Mouse (Mus musculus) cerebellum, postnatal 25 days (tissue): Measurements from ENCODE around the gene Oit3.
"Not testable (repeated sequence)": the region's sequence is repeated elsewhere in the genome, so short reads cannot be mapped to it uniquely, and the experiment has no call there.

Experiments
- DNase-seq, 2 experiments: peaks; one replicate each; pipeline ENCODE4 v3.0.0; 2021; ENCODE audit warnings: mixed read lengths in 2 of 2

Oit3 gene

DNA sequence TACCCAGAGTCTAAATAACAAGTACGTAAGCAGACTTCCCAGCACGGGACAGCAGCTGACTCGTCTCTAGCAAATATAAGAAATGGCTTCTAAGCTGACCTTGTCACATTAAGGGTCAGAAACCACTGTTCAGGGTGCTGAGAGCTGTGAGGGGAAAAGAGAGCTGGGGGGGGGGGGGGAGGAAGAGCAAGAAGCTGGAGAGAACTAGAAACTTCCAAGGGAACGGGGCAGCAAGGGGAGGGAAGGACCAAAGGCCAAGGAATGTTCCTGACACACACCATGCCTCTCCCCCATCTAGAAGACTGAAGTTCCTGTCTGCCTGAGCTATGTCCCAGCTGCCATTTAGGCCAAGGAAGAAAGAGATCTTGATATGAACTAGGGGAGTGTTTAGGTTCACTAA lies 15.2 kb downstream of the Oit3 start:
- DNase-seq = no peak

DNA sequence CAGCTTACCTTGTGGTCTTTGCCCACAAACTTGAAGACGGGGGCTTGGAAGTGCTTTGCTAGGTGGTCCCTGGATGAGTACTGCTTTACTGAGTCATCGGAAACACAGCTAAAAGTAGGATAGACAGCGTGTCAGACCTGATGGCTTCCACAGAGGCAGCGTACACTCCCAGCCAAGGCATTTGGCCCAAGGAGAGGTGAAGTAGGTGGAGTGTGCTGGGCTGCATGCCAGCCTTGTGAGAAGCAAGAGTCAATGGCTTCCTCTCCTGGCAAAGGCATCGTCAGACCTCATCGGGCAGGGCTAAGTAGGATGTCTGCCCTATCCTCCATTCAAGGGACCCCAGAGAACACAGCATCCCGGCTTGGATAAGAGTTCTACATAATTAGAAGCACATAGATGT lies 16.2 kb downstream of the Oit3 start:
- peak; percentile 77 to 86 for DNase-seq

DNA sequence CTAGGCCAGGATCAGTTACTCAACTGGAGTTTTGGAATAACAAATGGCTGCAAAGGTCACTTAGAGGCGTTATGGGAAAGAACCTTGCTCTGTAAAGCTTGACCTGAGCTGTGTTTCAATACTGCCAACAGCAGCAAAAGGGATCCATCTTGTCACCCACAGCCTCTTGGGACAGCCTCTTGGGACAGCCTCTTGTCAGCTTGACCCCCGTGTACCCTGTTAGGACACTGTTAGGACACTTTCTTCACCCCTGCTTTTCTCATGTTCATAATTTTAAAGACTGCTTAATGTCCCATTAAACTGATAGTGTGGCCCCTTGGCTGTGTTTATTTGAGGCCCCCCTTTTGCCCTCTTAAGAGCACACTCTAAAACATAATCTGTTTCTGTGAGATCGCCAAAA lies 17.1 kb downstream of the Oit3 start:
- no peak for DNase-seq

DNA sequence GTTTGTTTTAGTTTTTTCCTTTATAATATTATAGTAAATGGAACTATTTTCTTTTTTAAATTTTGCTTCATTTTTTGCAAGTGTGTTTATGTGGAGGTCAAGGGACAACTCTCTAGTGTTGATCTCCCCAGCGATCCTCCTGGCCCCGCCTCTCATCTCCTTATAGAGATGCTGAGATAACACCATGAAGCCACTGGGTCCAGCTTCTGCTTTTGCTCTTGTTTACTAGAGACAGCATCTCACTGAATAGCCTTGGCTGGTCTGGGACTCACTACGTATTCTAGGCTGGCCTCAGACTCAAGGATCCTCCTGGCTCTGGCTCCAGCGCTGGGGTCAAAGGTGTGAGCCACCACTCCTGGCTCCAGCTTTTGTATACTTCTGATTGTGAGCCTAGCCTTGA lies 22.1 kb downstream of the Oit3 start:
- no peak for DNase-seq

DNA sequence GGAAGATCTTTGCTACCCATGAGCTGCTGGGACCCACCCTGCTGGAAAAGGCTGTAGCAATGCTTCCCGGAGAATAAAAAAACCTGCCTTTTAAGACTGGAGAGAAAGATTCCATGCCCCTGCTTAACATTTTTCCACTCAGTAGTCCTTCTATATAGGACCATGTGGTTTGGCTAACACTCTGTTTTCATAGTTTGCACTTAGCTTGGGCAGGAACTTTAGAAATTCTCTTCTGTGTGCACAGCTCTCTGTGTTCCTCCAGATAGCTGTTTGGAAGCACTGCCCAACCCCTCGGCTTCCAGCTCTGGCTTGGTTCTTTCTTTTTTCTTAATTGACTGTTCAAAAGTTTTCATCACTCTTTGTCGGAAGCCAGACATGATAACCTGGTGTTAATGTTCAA lies 25.0 kb downstream of the Oit3 start:
- no peak for DNase-seq

DNA sequence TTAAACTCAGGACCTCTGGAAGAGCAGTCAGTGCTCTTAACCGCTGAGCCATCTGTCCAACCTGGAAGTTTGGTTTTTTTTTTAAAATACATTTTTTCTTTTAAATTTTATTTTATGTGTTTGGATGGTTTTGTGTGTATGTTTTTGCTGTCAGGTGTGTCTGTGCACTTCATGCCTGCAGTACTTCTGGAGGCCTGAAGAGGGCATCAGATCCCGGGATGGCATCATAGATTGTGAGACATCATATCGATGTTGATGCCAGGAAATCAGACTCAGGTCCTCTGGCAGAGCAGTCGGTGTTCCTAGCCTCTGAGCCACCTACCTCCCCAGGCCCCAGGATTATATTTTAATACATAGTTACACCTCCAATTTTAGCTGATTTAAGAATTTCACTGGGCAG lies 27.9 kb downstream of the Oit3 start:
- no peak for DNase-seq

DNA sequence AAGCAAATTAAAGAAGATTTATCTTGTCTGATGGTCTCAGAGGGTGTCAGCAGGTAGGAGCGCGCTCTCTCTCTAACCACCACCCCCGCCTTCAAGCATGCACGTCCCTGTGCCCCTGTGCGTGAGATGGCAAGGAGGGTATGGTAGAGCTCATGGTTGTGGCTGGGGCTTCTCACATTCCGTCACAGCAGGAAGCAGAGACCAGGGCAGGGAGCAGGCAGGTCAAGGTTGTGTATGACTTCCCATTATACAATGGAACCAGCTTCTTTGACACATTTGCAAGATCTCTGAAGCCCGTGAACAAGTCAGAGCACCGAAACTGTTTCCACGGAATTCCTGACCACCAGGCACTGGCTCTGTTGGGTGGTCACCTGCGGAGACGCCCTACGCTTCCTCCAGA lies 31.3 kb downstream of the Oit3 start:
- DNase-seq = no peak

DNA sequence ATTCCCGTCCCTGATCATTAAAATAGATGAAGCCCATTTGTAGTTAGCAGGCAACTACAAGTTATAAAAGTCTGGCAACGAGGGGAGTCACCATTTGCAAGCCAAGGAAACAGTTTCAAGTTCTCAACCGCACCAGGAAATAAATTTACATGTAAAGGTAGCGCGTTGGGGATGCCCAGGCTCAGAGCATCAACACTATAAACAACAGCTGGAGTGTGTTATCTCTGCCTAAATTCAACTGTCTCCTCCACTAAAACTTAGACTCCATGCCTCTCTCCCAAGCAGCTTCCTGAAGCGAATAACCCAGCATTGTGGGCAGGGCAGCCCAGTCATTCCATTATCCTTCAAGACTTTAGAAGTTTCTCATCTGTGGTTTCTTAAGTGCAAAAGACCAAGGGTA lies 33.1 kb downstream of the Oit3 start:
- DNase-seq = no peak

DNA sequence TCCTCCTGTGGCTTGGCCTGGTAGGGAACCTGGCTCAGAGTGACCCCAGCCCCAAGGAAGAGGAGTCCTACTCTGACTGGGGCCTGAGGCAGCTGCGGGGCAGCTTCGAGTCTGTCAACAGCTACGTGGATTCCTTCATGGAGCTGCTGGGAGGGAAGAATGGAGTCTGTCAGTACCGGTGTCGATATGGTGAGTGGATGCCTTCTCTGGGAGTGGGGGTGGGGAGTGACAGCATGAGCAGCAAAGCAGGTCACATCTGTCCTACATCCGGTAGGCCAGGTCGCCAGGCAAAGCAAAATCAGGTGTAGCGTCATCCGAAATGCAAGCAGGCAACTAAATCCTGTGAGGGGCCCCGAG lies 37.8 kb downstream of the Oit3 start:
- no peak for DNase-seq

DNA sequence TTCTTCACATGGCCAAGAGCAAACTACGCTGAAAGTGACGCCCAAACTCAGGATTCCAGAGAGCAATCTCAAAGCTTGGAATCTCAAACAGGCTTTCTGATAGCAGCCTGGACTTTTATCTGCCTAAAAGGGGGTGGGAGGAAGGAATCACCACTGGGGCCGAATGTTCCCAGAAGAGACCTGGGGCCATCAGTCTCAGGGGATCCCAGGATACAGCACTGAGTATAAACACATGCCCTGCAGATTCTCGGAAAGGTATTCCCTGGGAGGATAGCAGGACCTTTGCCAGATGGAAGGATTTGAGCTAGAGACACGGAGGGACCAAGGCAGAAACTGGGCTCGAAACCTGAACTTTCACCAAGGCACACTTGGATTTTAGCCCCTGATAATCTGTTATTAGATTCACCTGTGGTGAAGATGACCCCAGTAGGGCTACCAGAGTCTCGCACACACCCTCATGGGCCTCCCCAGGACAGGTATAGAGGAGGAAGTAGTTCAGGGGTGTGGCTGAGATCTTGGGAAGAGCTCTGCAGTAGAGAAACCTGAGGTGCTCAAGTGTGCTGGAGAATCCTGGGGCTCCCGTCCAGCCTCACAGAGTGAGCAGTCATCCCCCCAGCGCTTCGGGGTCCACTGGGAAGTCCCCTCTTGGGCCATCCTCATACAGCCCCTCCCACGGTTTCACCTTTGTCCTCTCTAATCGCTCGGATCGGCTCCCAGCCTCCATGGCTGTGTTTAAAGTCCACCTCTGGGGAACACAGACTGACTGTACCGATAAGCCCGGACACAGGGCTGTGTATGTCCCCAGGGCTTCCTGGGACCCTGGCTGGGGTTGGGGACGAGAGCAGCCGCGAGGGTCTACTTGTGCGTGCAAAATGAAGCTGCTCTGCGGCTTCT lies 38.4 kb downstream of the Oit3 start, which contains the start of gene Pla2g12b:
Gene Pla2g12b (plus strand): TSS at position 762 of the 894 bp plus-strand sequence.
- no peak for DNase-seq

DNA sequence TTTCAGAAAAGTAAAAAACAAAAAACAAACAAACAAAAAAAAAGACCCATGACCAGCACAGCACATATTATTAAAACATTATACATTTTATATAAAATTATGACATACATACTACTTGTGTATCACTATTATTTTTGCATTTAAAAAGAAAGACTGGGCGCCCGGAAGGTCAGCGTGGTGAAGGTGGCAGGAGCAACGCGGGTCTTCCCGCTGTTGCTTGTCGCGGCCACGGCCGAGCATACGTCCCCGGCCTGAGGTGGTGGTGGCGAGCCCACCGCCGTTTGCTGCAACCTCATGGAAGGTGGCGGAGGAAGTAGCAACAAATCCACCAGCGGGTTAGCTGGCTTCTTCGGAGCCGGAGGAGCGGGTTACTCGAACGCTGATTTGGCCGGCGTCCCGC lies 46.1 kb downstream of the Oit3 start, which contains the start of gene Gm10273:
Gene Gm10273 (plus strand): TSS at position 172 of the 400 bp plus-strand sequence.
- not testable (repeated sequence) for DNase-seq

DNA sequence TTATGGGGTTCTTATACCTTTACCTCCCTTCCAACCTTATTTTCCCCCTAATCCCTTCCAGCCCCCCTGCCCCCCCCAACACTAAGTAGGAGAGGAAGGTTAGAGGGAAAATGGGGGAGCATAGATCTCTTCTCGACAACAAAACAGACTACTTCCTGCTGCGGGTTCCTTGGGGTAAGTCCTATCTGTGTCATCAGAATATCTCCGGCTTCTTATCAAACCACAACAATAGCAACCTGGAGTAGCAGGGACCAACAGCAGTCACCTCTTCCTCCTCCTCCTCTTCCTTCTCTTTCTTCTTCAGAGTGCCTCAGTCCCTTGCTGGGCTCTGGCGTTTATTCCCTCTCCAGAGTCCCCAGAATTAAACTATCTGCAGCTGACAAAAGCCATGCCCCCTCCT lies 49.7 kb downstream of the Oit3 start:
- no peak for DNase-seq

DNA sequence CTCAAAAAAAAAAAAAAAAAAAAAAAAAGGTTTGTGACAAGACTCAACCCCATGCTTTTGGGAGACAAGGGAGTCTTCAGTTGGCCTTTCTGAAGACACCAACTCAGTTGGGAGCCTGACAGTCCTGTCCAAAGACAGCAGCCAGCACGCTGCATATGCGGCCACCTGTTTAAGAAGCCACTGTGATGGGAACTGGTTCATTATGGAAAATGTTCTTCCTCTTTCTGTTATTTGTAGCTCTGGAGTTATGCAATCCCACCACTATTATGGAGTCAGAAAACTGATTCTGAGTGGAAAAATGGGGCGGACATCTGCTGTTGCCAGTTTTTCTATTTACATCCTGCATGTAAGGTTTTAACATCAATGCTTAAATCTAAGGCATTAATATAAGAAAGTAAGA lies 51.9 kb downstream of the Oit3 start:
- no peak for DNase-seq

DNA sequence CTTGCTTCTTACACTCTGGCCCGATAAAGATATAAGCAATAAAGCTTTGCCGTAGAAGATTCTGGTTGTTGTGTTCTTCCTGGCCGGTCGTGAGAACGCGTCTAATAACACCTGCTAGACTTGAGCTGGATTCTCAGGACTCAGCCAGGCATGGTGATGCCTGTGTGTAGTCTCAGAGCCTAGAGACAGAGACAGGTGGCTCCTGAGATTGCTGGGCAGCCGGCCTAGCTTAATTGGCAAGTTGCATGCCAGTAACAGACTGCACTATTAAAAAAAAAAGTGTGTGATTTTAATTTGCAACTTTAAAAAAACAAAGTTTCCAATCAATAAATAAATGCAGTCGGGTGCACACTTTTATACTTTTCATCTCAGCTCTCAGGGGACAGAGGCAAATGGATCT lies 54.6 kb downstream of the Oit3 start:
- DNase-seq = peak; percentile 77 to 83

DNA sequence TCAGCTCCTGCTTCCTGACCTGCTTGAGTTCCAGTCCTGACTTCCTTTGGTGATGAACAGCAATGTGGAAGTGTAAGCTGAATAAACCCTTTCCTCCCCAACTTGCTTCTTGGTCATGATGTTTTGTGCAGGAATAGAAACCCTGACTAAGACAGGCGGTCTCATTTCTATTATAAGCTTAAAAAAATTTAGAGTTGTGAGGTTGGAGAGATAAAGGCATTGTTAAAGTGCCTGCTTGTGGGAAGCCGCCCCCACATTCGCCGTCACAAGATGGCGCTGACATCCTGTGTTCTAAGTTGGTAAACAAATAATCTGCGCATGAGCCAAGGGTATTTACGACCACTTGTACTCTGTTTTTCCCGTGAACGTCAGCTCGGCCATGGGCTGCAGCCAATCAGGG lies 60.0 kb downstream of the Oit3 start:
- not testable (repeated sequence) for DNase-seq

DNA sequence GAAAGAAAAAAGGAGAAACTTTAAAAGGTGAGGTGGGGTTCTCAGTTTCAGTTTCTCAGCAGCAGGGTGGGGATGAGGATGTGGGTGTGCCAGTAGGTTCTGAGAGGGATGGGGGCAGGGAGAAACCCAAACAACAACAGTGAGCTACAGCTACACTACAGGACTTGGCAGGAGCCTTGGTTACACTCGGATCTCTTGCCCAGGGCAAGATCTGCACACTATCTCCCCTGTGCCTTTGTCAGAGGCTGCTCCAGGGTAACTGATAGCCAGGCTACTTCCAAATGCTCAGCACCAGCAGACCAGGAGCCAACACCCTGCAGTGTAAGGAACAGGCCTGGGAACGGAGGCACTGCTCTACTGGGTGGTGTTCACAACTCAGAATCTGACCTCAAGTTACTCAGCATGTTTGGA lies 61.2 kb downstream of the Oit3 start:
- DNase-seq = no peak

DNA sequence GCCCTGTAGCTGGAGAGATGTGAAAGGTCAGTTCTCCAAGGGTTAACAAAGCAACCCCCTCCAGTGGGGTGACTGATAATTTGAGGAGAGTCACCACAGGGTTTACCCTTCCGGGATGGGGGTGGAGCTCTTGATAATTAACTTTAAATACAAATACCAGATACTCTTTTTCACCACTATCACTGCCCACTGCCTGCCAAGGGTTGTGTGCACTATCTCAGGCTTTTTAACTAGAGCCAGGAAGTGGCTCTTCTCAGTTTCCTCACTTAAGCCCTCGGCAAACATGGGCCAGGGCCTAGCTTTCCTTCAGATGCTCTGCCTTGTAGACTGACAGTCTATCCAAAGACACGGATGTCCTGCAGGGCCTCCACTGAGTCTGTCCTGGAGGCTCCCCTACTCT lies 61.7 kb downstream of the Oit3 start:
- DNase-seq = no peak

DNA sequence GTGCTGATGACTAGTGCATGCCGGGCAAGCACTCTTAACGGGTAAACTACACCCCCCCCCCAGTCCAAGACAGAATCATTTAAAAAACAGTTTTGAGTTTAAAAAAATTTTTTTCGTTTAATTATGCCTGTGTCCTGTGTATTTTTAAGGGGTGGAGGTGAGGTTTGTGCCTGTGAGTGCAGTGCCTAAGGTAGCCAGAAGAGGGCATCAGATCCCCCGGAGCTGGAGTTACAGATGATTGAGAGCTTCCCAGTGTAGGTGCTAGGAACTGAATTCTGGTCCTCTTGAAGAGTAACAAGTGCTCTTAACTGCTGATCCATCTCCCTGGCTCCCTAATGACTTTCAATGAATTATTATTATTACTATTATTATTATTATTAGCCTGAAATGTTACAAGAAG lies 62.9 kb downstream of the Oit3 start:
- DNase-seq = no peak

DNA sequence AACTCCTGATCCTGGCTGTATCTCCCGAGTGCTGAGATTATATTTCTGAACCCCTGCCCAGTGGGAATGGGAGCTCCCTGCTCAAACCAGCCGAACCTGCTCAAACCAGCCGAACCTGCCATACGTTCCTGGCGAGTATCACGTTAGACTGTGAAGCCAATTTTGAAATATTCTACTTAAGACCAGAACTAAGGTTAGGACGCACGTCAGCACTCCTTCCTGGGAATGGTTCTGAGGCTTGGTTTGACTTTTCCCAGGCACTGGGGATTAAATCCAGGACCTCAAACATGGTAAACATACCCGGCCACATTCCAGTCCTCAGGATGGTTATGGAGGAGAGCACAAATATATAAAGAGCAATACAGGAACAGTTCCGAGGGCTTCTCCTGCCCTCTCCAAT lies 63.7 kb downstream of the Oit3 start:
- DNase-seq = no peak
